Mouse (Mus musculus): Measurements from ENCODE around the gene Ptpn18.

Ptpn18 gene

DNA sequence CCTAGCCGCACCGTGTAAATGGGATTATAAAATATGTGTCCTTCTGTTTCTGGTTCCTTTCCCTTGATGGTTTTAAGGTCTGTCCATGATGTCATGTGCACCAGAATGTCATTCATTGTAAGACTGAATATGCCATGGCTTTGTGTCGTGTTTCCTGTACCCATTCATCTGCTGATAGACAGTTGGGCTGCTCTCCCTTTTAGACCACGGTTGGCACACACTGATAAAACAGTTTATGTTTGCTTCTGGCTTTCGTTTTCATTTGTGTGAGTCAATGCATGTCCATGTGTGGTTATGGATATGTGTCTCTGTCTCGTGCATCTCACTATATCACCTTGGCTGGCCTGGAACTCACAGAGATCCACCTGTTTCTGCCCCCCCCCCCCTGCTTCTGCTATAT is 5.9 kb downstream of the Ptpn18 start:
- DNase-seq (ENCODE audit: low spot score): no peak

DNA sequence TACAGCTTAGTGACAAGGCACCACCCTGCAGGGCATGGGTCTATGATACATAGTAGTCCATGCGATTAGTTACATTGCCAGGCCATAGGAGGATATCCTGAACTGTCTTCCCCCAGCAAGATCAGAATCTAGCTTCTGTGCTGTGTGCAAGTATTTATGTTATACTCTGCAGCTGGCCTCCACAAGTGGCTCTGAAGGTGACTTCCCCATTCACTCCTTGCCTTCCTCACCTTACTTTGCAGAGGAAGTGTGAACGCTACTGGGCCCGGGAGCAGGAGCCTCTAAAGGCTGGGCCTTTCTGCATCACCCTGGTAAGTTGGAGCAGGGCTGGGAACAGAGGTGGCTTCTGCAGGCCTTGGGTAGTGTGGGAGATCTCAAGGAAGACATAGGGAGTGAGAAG is 8.5 kb downstream of the Ptpn18 start:
- DNase-seq (ENCODE audit: low spot score): no peak

DNA sequence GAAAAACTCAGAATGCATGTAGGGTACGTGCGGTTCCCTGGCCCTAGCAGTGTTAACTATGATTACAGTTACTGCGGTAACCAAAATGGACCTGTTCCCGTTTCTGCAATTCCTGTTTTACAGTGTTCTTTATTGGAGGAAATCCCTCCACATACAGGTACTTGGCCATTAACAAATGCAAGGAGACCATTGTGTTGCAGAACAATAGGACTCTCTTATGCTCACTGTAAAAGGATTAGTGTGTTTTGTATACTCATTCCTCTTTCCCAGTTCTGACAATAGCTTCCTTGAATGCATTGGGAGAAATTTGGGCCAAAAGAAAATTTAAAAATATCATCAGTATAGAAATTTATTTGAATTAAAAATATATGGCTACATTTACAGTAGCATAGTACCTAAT is 8.9 kb downstream of the Ptpn18 start:
- DNase-seq (ENCODE audit: low spot score): no peak

DNA sequence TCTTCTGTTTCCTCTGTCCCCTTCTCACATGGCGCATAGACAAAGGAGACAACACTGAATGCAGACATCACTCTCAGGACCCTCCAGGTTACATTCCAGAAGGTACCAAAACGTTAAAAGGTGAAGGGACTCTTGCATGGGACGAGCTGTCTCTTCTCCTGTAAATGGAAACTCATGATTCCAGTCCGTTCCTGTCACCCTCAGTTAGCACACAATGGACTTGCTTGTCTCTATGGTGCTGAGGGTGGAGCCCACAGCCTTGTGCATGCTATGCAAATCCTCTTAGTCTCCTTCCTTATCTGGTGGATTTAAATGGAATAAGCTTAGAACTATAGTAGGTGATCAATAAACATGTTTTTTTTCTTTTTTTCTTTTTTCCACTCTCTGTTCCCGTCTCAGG is 10.2 kb downstream of the Ptpn18 start:
- DNase-seq (ENCODE audit: low spot score): no peak

DNA sequence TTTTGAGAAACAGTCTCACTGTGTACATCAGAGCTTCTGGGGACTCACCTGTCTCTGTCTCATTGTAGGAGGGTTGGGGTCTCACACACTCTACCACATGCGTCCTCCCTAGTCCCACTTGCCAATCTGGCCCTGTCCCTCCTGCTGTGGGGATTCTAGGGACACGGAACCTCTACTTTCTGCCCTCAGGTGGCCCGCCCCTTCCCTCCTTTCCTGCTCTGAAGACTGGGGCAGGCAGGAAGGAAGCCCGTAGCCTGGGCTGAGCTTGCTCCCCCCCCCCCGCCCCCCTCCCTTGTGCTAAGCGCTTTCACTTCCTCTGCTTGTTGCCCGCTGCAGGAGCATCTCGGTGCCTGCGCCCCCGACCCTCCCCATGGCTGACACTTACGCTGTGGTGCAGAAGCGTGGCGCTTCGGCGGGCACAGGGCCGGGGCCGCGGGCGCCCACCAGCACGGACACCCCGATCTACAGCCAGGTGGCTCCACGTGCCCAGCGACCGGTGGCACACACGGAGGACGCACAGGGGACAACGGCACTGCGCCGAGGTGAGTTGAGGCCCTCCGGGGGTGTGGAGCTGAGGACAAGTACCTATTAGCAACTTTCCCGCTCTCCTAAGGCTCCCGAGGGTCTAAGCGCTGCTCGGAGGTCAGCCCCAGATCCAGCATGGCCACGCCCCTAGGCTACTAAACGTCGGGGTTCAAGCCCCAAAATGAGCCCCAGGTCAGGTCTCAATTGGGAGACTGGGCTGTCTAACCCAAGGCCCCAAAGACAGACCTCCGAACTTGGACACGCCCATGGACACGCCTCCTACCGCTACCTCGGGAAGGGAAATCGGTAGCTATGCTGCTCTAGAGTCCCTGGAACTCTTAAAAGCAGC is 13.1 kb downstream of the Ptpn18 start:
- DNase-seq (ENCODE audit: low spot score): peak; percentile 29

DNA sequence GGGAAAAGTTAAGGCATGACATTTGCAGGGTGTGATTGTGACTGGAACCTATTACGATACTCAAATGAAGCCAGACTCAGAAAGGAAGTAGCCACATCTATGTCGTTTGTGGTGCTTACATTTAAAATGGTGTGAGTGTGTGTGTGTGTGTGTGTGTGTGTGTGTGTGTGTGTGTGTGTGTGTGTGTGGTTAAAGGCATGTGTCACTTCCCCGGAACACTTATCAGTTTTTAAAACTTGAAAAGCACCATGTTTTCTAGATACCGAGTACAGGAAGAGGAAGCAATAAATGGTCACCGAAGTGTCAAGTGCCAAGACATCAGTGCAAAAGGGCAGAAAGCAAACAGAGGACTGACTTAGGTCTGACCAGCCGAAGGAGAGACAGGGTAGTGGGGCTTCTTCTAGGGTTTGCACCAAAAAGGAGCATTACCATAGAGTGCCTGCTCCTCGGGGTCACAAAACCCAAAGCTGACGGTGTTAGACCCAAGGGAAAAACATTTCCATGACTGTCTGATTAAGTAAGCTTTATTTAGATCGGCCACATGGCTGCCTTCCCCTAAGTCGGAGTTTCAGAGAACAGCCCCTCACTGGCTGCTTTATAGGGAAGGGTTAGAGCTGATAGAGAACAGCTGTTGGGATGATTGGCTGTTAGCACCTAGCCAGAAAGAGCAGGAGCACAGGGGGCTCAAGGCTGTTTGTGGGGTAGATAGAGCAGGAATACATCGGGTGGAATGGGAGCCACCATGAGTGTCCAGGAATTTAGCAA is 19.5 kb downstream of the Ptpn18 start:
- no peak for DNase-seq (ENCODE audit: low spot score)

DNA sequence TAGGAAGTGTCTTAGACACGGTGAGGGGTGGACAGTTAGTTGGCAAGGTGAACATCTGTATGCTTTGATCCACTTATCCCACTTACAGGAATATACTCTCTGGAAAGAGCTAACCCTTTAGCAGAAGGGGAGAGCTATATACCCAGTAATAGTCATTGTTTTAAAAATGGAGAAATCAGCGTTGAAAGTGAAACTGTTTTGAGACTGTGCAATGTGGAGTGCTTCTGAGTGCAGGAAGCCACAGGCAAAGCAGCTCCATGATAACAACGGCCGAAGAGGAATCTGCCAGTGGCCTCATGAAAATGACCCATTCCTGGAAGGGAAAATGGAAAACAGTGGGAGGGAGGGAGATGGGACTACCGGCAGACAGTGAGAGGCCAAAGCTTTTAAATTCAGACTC is 21.2 kb downstream of the Ptpn18 start:
- DNase-seq (ENCODE audit: low spot score): no peak

DNA sequence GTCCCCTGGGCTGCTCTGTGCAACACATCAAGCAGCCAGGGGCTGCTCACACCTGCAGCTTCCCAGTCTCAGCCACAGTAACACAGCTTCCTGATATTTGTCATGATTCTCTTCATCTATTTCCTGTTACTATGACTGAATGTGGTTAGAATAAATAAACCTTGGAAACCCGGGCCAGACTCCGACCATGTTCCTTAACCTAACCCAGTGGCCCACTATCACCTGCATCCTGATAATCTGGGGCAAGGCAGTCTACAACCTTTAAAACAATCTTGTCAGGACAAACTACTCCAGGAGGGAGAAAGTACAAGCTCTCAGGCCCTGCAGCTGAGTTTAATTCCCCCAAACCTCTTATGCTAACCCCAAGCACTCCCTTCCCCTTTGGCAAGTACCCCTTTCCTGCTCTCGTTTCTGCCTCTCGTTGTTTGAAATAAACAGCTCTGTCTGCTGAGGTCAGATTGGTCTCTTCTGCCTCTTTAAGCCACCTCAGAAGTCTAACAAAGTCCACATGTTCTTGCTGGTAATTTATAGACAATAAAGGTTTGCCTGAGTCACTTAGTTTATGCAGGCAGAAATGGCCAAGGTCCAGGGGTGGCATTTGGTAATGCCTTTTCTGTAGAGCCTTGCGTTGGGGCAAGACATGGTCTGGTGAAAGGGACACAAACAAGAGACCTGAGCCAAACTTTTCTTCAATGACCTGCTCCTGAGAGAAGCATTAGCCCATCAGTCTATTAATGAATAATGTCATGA is 22.5 kb downstream of the Ptpn18 start:
- DNase-seq (ENCODE audit: low spot score): no peak

DNA sequence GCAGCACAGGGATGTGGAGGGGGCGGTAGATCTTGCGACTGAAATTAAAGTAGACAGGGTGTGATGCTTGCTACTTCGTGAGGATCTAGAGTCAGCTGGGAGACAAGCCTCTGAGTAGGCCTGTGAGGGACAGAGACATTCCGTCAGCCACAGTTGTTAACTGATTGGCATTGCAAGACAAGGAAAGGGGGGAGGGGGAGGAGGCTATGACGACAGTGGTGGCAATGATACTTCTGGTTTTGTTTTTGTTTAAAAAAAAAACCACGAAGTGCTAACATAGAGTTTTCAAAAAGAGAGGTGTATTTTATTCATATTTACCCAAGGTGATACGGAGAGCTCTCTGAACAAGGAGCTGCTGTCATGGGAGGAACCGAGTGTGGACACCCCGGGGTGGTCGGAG is 24.9 kb downstream of the Ptpn18 start:
- DNase-seq (ENCODE audit: low spot score): no peak

DNA sequence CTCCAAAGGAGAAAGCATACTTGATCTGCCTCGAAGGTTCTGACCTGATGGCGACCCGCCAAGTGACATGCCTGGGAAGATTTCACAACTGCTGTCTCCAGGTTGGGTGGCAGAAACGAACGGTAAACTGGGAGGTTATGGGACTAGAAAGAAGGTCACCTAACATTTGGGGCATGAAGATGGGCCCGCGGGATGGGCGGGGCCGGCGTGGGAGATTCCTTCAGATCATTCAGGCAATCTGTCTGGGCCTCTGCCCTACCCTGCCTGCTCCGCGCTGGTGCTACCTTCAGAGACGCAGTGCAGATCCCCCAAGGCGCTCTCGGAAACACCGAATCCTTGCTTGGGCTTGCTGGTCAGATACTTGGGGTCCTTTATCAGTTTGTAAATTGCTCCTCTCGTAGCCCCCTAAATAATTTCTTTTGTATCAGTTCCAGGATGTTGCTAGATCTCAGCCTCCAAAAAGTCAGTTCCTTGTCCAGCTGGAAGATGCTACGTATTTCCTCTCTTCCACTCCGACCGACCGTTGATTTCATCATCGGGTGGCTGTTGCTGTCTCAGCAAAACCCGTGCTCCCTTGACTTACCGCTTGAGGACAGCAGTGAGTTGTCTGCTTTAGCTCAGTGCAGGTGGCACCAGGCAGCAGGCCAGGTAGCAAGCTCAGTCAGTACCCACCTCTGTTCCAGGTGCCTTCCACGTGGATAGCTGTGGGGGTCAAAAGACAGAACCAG is 26.1 kb downstream of the Ptpn18 start:
- peak; percentile 59 for DNase-seq (ENCODE audit: low spot score)

DNA sequence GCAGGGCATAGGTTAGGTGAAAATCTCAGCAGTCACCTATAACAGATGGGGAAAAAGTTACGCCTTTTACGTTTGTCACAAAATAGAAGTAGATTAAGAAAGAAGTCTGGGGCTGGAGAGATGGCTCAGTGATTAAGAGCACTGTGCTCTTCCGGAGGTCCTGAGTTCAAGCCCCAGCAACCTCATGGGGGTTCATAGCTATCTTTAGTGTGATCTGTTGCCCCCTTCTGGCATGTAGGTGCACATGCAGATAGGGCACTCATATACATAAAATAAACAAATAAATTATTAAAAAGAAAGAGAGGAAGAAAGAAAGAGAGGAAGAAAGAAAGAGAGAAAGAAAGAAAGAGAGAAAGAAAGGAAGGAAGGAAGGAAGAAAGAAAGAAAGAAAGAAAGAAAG is 27.8 kb downstream of the Ptpn18 start:
- DNase-seq (ENCODE audit: low spot score): no peak

DNA sequence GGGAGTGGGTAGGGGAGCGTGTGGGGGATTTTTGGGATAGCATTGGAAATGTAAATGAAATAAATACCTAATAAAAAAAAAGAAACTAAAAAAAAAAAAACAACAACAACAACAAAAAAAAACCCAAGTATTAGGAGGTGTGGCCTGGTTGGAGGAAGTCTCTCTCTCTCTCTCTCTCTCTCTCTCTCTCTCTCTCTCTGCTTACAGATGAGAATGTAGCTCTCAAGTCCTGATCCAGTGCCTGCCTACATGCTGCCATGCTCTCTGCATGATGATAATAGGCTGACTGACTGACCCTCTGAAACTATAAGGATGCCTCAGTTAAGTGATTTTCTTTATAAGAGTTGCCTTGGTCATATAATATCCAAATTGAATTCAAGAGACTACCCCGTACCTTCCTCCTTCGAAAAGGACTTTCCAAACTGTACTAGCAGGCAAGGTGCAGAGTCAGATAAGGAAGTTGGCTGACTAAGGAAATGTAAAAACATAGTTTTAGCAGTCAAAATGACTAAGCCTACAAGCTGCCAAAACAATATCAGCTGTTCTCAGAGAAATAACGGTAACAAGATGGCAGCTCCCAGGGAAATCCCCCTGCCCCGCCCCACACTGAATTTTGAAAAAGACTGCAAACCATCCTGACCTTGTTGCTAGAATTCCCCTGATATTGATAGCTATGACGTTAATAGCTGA is 30.4 kb downstream of the Ptpn18 start:
- DNase-seq (ENCODE audit: low spot score): no peak

DNA sequence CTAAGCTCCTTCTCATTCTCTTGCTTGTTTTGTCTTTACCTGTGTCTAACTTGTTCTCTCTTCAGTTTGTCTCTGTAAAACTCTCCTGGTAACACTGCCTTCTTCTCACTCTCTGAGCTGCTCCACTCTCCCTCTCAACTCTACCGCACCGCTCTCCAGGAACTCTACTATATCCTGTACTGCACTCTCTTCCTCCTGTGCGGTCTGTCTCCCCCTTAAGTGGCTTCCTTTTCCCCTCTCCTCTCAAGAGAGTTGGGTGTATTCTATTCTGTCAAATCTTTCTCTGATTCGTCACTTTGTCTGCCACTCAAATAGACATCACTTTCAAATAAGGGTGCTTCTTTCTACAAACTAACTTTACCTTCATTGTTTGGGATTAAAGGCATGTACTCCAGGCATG is 31.9 kb downstream of the Ptpn18 start:
- no peak for DNase-seq (ENCODE audit: low spot score)

DNA sequence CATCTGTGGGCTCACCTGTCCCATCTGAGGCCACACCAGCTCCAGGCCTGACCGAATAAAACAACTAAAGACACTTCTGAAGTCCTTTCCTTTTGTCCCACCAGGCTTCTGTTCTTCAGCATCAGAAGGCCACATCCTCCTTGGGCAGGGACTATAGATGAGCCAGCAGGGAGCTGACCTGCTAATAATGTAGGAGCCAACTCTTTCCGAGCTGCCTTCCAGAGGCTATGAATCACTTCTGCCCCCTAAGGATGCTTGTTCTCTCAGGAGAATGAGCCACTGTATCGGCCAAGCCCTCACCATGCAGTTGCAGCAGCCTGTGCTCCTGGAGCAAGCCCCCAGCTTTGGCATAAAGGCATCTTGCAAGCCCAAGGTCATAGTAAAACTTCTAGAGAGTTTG is 43.4 kb downstream of the Ptpn18 start:
- no peak for DNase-seq (ENCODE audit: low spot score)

DNA sequence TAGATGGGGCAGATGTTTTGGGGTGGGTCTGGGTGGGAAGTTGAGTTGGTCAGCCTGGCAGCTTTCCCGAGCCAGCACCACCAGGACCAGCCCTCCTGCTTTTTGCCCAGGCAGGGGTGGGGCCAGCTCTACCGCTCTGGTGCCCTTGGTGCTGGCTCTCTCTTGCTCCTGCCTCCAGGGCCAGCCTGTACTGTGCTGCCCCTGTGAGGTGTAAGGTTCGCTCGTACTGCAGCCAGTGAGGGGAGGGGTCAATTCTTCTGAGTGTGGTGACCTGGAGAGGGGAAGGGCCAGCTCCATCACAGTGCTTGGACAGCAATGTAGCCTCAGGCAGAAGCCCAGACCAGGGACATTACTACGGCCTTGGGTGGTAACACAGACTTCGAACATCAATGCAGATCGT is 45.7 kb downstream of the Ptpn18 start:
- DNase-seq (ENCODE audit: low spot score): no peak

DNA sequence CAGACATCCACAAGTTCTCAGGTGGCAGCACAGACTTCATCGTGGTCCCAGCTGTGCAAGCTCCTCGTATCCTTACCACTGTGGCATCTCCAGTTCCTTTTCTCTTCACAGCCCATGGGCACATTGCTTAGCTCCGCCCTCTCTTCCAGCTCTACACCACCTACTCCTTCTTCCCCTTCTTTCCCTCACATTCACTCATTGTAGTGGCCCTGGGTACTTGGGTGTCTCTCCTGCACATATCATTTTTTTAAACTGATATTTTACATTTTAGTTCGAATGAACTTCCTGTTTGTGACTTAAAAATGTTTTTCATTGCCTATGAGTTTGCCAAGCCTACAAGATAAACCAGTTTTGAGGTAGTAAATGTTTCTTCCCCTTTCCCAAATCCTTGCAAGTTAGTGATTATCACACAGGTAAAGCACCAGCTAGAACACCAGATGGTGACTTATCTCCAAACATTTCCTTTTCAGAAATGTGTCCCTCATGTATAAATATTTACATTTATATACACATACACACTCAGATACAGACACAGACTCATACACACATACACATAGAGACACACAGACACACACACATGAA is 46.5 kb downstream of the Ptpn18 start:
- no peak for DNase-seq (ENCODE audit: low spot score)

DNA sequence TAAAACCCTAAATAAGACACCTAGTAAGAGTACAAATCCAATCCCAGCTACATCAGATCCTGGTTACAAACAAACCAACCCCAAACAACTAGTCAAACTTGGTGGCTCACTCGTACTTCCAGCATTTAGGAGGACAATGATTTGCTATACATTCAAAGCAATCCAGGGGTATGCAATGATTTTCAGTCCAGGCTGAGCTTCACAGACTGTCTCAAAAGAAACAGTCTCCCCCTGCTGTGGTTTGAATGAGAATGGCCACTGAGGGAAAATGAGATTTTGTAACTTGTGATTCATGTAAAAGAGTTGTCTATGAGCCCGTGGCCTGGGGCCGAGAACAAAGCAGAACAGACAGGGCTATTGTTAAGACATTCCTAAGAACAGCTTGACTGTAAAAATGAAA is 48.4 kb downstream of the Ptpn18 start:
- DNase-seq (ENCODE audit: low spot score): no peak

DNA sequence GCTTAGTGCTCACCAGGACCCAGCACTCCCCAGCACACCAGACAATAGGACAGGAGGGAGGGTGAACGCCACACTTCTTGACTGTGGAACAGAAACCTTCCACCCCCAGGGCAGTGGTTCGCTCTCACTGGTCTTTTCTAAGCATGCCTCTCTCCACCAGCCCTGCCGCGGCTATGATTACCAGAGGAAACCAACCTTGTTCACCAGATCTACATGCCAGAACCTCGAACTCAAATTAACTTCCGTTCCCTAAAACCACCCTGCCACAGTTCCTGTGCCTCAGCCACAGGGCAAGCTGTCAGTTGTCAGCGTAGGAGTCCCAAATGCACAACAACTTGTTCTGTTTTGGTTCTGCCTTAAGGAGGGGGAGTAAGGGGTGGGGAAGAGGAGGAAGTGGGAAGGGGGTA is 51.0 kb downstream of the Ptpn18 start:
- DNase-seq (ENCODE audit: low spot score): peak; percentile 9

DNA sequence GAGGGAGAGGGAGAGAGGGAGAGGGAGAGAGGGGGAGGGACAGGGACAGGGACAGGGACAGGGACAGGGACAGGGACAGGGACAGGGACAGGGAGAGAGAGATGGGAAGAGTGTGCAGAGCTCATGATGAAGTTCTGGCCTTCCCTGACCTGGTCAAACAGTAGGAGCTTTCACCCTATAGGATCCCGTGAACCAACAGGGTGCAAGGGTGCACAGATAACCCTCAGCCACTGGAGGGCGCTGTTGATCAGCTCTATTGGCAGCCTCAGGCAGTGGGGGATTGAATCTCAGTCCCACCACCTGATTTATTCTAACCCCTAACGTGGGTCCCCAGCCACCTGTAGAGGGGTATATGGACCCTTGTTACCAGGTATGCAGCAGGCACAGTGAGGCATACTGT is 51.5 kb downstream of the Ptpn18 start:
- peak; percentile 46 for DNase-seq (ENCODE audit: low spot score)

DNA sequence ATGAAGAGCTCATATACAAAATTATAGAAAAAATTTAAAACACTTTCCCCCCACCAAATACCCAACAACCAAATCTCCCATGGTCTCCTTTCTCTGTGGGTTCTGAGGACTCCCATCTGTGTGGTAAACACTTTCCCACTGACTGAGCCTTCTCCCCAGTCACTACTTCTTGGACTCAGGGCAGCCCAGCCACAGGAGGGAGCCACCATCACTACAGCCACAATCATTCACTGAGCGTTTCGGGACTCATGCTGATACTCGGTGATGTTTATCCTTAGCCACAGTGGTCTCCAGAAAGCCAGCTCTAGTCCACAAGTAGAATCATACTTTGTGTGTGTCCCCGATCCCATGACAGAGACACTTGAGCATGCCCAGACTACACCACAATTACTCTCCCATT is 53.5 kb downstream of the Ptpn18 start:
- no peak for DNase-seq (ENCODE audit: low spot score)

DNA sequence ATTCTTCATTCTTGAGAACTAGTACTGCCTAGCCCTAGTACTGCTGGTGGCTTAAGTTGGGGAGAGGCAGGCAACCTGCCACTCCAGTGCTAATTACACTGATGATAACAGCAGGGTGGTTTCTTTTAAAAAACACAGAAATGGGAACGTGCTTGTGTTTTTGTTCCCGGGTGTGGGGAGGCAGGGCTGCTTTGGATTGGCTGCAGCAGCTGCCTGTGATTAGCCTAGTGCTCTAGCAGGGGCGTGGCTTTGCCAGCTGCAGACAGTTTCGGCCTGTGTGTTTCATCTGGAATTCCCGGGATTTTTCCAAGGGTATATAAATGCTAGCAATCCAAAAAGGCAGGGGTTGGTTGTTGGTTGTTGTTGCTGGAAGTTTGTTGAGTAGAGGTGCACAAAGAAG is 57.0 kb downstream of the Ptpn18 start:
- no peak for DNase-seq (ENCODE audit: low spot score)

All from layer of hippocampus, adult 11-12 months (tissue).